Mouse (Mus musculus) cortical plate, adult 2 months (tissue): Measurements from ENCODE around the gene Wfdc2.

ENCODE experiments used
- CTCF ChIP-seq: fragments of 200-500 bp; IDR thresholded peaks from 2 replicates; pipeline ENCODE4 v1.5.1; 2011; ENCODE audit warnings: mild to moderate bottlenecking, control low read depth, low read length; ENCODE audit not compliant: insufficient read depth; ENCODE audit errors: extremely low read depth
- POLR2A ChIP-seq: fragments of 200-500 bp; IDR thresholded peaks from 2 replicates; pipeline ENCODE4 v1.6.1; 2011; ENCODE audit warnings: mild to moderate bottlenecking, low read length, control low read depth; ENCODE audit not compliant: insufficient read depth; ENCODE audit errors: extremely low read depth

DNA sequence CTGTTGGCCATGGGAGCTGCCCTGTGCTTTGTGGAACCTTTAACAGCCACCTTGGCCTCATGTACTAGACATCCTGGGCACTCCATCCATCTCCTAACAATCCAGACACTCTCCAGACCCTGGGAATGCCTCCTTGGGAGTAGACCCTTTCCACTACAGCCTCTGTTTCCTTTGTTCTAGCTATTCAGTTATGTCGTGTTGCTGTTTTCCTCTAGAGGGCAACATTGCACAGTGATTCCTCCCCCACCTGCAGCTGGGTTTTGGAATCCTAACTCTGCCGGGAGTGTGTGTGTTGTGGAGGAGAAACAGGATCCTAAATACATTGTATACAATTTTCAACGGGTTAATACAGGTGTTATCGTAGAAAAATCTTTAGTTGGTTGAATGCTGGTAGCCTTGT is 29.8 kb downstream of the Wfdc2 start:
- peak; percentile 95 for TF ChIP-seq CTCF
- TF ChIP-seq POLR2A, result no peak
